Mouse (Mus musculus) layer of hippocampus, adult 2 months (tissue): ENCODE measurements around the gene Atp1a2. TPM values are rescaled to one million over a fixed set of nuclear protein-coding genes. Genes with fewer than 3 reads are reported as not detected.

Source experiments
- DNase-seq, 2 experiments: peaks; one replicate each; pipeline ENCODE4 v3.0.0; 2022; ENCODE audit warnings: low spot score in 2 of 2
- H3K27ac ChIP-seq: fragments of 200-600 bp; 2 replicates; pipeline ENCODE4 v1.8.1; 2022
- H3K4me3 ChIP-seq: fragments of 200-600 bp; 2 replicates; pipeline ENCODE4 v1.8.1; 2022; ENCODE audit warnings: mild to moderate bottlenecking
- CTCF ChIP-seq: fragments of 200-600 bp; conservative IDR thresholded peaks from 2 replicates; pipeline ENCODE4 v1.8.1; 2022; ENCODE audit warnings: antibody characterized with exemption, mild to moderate bottlenecking, moderate library complexity
- long read RNA-seq, 2 experiments: library from polyadenylated mRNA; stranded (forward); transcript quantifications; one replicate each; pipeline ENCODE4 v2.0.0; 2021; ENCODE audit warnings: borderline mapping rate in 2 of 2
- total RNA-seq, 2 experiments: library from RNA; stranded (reverse); gene quantifications; 2 replicates each; pipeline ENCODE4 v1.2.3; 2021

Gene Atp1a2
- total RNA-seq, result 100 to 1,000 TPM; 585 to 600 TPM
- long read RNA-seq, experiment 1, full-length matches to known transcripts, result 136 of 316 reads
- long read RNA-seq, experiment 1, partial matches to known transcripts, result 92 of 316 reads
- long read RNA-seq, experiment 1, other reads (novel, unspliced or antisense), result 88 of 316 reads
- long read RNA-seq, experiment 2, full-length matches to known transcripts, result 162 of 367 reads
- long read RNA-seq, experiment 2, partial matches to known transcripts, result 107 of 367 reads
- long read RNA-seq, experiment 2, other reads (novel, unspliced or antisense), result 98 of 367 reads

DNA sequence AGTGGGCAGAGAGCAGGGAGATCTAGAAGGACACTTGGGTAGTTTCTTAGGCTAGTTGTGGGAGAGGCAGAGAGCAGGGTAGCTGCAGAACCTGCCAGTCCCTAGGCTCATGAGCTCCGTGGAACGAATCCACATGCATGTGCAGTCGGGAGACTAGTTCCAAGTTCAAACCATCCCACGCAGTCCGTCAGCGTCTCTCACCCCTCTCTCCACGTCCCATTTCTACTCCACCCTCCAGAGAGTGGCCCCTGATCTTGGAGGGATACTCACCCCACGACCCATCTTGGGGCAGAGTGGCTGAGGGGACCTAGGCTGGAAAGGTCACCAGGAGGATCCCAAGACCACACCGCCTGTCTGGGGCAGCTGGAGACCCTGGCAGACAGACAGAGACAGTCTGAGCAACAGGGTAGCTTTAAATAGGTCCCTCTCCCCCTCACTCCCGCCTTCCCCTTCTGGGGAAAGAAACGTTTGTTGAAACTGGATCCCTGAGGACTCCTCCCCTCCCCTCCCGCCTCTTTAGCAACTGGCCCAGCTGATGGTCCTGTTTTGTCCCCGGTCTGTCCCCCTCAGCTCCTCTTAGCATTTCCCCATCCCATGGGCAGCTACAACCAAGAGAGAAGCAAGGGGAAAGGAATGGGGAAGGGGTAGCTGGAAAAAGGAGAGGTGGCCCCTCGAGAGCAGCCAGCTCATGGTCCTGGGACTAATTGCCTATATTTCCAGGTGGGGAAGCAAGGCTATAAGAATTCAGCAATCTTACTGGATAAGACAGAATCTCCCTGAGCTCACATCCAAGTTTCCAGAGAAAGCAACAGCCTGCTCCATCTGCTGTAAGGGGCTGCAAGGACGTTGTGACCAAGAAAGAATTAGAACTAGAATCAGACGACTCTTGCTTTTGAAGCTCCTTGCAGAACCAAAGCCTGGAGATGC lies at the start of gene Atp1a2:
Gene Atp1a2 (minus strand): TSS at position 454 of the 927 bp plus-strand sequence.
- Histone ChIP-seq H3K4me3 (peak within 1 kb of the TSS; percentile 58), H3K27ac (peak within 1 kb of the TSS; percentile 93)
- peak; percentile 55 to 79 for DNase-seq
- no peak for TF ChIP-seq CTCF

DNA sequence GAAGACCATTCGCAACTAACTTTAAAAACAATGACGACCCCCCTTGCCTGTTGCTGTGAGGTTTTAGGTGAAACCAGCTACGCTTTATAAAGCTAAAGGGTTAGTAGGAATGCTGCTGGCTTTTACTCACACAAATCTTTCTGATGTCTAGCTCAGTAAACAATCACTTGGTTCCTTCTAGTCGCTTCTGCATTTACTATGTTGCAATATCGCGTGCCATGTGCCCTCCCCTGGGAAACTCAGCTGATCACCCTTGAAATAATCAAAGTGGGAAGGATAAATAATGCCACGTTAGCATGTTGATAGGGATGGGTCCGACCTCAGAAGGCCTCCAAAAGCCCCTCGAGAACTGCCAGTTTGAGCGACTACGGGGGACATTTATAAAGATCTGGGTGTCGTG lies 49.5 kb upstream of the Atp1a2 start:
- no peak for DNase-seq
- Histone ChIP-seq H3K4me3 (no peak overlapping the region), H3K27ac (peak overlapping the region; percentile 91)
- no peak for TF ChIP-seq CTCF

DNA sequence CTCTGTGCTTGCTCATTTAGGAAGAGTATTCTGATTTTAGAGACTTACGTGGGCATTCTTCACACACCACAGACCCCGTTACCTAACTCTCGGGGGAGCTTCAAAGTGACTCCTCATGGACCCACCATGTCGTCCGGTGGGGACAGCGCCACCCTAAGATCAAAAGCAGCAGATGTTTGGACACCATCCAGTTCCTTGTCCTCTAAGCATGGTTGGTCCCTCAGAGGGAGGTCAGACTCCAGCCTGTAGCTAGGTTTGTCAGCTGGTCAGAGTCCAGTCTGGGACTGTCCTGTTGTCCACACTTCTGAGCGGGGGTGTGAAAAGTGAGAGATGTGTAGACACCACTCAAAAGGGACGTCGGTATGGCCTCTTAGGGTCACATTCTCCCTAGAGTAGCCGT lies 48.8 kb upstream of the Atp1a2 start:
- Histone ChIP-seq H3K4me3 (no peak overlapping the region), H3K27ac (peak overlapping the region; percentile 91)
- DNase-seq, result no peak
- peak; percentile 45 for TF ChIP-seq CTCF

DNA sequence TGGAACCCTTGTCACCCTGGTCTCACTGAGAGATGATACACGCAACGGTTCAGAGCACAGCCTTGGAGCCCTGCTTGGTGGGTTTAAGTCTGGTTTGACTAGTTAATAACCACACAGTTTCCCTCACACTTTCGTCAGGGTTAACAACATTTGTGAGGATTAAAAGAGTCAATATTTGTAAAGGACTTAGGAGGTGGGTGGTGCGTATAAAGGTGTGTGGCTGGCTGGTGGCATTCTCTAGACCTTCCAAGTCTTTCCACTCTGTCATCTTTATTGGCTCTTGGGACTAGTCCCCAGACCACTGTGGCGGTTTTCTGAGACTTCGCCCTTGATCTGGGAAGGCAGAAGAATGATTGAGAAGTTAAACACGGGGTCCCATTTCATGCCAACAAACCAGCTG lies 47.0 kb upstream of the Atp1a2 start:
- DNase-seq, result no peak
- no peak overlapping the region for H3K4me3 ChIP-seq
- H3K27ac ChIP-seq, result peak overlapping the region; percentile 90
- TF ChIP-seq CTCF, result no peak

DNA sequence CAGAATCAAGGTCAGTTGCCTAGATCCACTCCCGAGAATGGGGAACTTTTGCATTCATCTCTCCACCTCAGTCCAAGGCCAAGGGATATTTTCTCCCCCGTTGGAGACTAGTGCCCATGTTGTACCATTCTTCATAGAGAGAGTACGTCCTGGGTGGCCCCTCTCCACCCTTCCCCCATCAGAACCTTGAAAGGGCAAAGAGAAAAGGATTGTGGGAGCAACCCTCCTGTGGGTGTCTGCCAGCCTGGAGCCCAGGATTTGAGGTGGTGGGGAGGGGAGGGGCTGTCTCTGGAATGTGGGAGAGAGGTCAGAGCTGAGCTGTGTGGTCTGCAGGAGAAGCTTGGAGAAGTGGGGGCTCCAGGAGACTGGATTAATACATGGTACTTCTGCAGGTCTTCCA lies 46.0 kb upstream of the Atp1a2 start:
- Histone ChIP-seq H3K27ac (peak overlapping the region; percentile 90), H3K4me3 (peak overlapping the region; percentile 35)
- DNase-seq, result no peak
- no peak for TF ChIP-seq CTCF

DNA sequence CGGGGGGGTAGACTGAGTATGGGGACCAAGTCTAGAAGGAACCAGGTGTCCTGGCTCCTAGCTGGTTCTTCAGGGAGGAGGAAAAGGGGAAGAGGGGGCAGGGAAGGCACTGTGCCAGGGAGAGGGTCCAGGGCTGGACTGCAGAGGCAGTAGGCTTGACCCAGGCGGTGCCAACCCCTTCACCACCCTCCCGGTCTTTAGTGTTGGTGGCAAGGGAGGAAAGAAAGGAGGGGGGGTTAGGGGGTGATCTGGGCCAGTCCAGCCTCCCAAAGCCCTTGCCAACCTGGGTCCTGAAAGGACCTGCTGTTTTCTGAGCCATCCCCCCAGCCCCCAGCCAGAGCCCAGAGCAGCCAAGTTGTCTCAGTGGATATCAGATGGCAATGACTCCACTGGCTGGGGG lies 44.9 kb upstream of the Atp1a2 start:
- H3K27ac ChIP-seq, result peak overlapping the region; percentile 90
- no peak for TF ChIP-seq CTCF

DNA sequence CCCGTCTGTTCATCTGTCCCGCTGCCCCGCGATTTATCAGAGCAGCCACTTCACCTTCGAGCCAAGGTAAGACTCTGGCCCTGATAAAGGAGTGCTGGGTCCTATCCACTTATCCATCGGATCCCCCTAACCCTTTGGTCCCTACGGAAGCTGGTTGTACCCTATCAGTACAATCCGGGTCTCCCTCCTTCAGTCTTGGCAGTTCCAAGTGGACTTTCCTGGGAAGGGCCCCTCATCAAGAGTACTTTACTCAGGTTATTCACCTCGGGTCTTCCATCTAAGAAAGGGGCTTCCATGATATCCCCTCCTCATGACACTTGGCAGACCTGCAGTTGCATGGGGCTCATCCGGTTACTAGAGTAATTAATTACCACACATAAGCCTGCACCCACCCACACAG lies 43.5 kb upstream of the Atp1a2 start:
- TF ChIP-seq CTCF, result no peak
- peak overlapping the region; percentile 55 for H3K4me3 ChIP-seq
- H3K27ac ChIP-seq, result peak overlapping the region; percentile 89
- no peak for DNase-seq

More for the DNA sequence above, 44.9 kb upstream of the Atp1a2 start:
- peak in 1 of 2 experiments; percentile 87 for DNase-seq
- peak overlapping the region; percentile 55 for H3K4me3 ChIP-seq

DNA sequence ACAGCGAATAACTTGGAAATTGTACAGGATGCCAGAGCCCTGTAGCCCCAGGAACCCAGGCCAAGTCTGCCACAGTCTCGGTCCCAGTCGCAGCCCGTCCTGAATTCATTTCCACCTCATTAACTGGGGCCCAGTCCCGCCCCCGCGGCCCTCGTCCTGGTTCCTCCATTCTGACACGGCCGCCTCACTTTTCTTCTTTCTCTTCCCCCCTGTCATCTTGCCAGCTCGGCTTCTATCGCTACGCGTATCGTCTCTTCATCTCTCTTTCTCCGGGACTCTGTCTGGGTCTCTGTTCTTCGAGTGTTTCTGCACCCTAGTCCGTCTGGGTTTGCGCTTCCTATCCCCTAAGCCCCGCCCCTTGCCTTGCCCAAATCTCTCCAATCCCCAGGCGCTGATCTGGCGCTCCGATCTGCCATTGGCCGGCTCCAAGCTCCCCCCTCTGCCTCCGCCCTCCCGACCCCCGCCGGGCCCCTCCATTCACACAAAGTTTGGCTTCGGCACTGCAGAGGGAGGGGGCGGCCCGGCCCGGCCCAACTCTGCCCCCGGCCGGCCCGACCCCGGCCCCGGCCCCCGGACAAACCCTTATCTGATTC lies 43.0 kb upstream of the Atp1a2 start, which contains the start of gene Kcnj10:
Gene Kcnj10 (plus strand): TSS at position 482 of the 593 bp plus-strand sequence.
- no peak for TF ChIP-seq CTCF
- H3K4me3 ChIP-seq, result peak within 1 kb of the TSS; percentile 55
- peak; percentile 80 to 84 for DNase-seq
- peak within 1 kb of the TSS; percentile 89 for H3K27ac ChIP-seq

DNA sequence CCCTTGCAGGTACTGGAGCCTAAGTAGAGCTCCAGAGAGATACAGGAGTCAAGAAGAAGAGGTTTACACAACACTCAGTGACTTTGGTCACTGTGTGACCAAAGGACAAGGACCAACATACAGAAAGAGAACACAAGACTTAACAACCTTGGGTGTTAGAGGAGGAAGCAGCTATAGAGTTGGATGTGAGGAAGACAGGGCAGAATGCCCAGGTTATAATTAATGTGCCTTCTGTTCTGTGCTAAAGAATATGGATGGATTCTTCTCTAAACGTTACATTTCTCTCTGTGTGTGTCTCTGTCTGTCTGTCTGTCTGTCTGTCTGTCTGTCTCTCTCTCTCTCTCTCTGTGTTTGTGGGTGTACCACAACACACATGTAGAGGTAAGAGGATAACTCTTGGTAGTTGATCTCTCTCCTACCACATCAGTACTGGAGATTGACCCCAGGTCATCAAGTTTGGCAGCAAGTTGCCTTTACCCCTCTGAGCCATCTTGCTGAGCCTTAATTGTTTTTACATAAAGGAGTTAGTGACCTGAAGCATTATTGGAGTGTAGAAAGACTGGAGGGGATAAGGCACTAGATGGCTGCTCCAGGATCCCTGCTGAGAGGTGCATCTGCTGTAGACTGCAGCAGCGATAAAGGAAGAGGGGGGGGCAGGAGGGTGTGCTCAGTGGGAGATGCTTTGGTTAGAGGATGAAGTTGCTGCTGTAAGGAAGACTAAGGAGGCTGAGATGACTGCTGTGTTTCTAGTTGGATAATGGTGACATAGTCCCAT lies 39.7 kb upstream of the Atp1a2 start:
- TF ChIP-seq CTCF, result no peak
- no peak for DNase-seq
- Histone ChIP-seq H3K4me3 (no peak overlapping the region), H3K27ac (no peak overlapping the region)

DNA sequence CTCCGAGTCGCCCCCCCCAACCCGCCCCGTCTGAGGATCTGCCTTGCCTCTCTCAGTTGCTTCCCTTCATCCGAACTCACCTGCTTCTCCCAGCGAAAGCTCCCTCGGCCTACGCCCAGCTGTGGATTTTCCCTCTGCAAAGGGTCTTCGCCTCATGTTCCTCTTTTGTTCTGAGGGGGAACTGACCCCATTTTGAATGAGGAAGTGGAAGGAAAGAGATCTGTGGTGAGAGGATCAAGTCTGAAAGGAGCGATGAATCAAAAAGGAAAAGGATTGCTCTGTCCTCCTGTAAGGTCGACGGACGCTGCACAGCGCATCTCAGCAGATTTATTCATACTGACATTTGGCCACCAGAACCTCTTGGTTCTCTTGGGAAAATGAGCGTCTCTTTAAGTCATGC lies 37.9 kb upstream of the Atp1a2 start:
- H3K27ac ChIP-seq, result no peak overlapping the region
- TF ChIP-seq CTCF, result no peak
- H3K4me3 ChIP-seq, result no peak overlapping the region
- no peak for DNase-seq

DNA sequence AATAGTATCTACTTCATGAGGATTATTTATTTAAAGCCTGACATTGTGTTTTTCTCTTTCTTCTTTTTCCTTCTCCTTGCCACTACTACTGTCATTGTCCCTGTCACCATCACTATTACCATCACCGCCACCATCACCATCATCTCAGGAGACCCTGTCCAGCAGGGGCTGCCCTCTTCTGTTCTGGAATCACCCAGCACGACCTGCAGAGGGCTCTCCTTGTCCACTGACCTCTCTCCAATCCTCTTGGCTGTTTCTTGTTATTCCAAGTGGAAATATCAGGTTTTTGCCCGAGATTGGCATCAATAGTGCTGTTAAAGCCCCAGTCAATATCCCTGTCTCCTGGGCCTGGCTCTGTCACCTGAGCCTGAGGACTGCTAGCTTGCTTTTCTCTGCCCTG lies 35.6 kb upstream of the Atp1a2 start:
- Histone ChIP-seq H3K27ac (no peak overlapping the region), H3K4me3 (no peak overlapping the region)
- no peak for DNase-seq
- peak; percentile 76 for TF ChIP-seq CTCF

DNA sequence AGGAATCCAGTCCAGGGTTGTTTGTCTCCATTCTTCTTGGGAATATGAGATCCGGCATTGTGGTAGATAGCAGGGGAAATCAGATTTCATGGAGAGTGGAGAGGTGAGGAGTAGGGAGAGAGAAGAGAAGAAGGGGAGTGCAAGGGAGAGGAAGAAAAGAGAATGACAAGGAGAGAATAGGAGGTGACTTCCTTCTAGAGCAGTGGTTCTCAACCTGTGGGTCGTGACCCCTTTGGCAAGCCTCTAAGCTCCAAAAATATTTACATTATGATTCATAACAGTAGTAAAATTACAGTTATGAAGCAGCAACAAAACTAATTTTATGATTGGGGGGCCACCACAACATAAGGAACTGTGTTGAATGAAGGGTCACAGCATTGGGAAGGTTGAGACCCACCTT lies 35.1 kb upstream of the Atp1a2 start:
- no peak for DNase-seq
- no peak for TF ChIP-seq CTCF

DNA sequence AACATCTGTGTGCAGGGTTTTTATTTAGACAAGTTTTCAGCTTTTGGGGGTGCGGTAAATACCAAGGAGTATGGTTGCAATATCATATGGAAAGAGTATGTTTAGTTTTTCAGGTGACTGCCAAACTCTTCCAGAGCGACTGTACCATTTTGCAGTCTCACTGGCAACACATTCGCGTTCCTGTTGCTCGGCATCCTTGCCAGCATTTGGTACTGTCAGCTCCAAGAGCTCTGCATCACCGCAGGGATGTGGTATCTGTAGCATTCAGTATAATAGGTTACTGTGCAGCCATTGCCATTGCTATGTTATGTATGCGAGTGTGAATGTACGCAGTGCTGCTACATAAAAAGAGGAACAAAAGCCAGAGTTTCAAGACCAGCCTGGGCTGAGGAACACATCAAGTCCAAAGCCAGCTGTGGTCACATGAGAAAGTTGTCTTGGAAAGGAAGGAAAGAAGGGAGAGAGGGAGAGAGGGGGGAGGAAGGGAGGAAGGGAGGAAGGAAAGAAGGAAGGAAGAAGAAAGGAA lies 33.6 kb upstream of the Atp1a2 start:
- no peak overlapping the region for H3K4me3 ChIP-seq
- no peak for DNase-seq
- no peak overlapping the region for H3K27ac ChIP-seq
- TF ChIP-seq CTCF, result no peak

More for the DNA sequence above, 35.1 kb upstream of the Atp1a2 start:
- Histone ChIP-seq H3K4me3 (no peak overlapping the region), H3K27ac (no peak overlapping the region)
